Mouse (Mus musculus) liver, embryonic 15.5 days (tissue): Measurements from ENCODE around the gene Pcbp2. TPM values are rescaled to one million over a fixed set of nuclear protein-coding genes. Genes with fewer than 3 reads are reported as not detected.

Experiments used
- polyA plus RNA-seq: library from polyadenylated mRNA; unstranded; fragments of >200 nt; fragmentation: Nextera tagmentation; extraction: Ambion mirVana; gene quantifications from 2 replicates; pipeline ENCODE4 v1.2.1, GENCODE M21; 2015

Pcbp2 gene
- polyA plus RNA-seq, 1 experiment from 2014 or later: 64.1 TPM

Other genes with a start within 250 kb of the Pcbp2 start
- gene Itgb7, start 238.6 kb upstream of the Pcbp2 start, polyA plus RNA-seq: 6.4 and 6.6 TPM in 2 replicates
- gene Rarg, start 213.0 kb upstream of the Pcbp2 start, polyA plus RNA-seq: 2.8 and 3.0 TPM in 2 replicates
- gene Gm9918, start 200.0 kb upstream of the Pcbp2 start, polyA plus RNA-seq: not detected in 2 replicates
- 24.9 and 25.6 TPM in 2 replicates for gene Mfsd5, start 191.1 kb upstream of the Pcbp2 start, polyA plus RNA-seq
- gene Espl1, start 174.3 kb upstream of the Pcbp2 start, polyA plus RNA-seq: 23.0 and 24.6 TPM in 2 replicates
- 104 and 114 TPM in 2 replicates for gene Pfdn5, start 144.4 kb upstream of the Pcbp2 start, polyA plus RNA-seq
- gene Myg1, start 138.8 kb upstream of the Pcbp2 start, polyA plus RNA-seq: 38.1 and 40.1 TPM in 2 replicates
- 41.7 and 48.3 TPM in 2 replicates for gene Aaas, start 119.8 kb upstream of the Pcbp2 start, polyA plus RNA-seq
- gene Sp7, start 103.4 kb upstream of the Pcbp2 start, polyA plus RNA-seq: not detected in 2 replicates
- 3.5 and 3.7 TPM in 2 replicates for gene Sp1, start 64.4 kb upstream of the Pcbp2 start, polyA plus RNA-seq
- gene Amhr2, start 25.2 kb upstream of the Pcbp2 start, polyA plus RNA-seq: 0.08 and 0.10 TPM in 2 replicates
- gene Prr13, start 11.5 kb upstream of the Pcbp2 start, polyA plus RNA-seq: 106 and 115 TPM in 2 replicates
- gene Gm10337, start 33.2 kb downstream of the Pcbp2 start, polyA plus RNA-seq: not detected in 2 replicates
- gene Map3k12, start 46.5 kb downstream of the Pcbp2 start, polyA plus RNA-seq: 1.5 TPM in 2 replicates
- gene Tarbp2, start 47.7 kb downstream of the Pcbp2 start, polyA plus RNA-seq: 42.0 and 46.8 TPM in 2 replicates
- gene Npff, start 54.4 kb downstream of the Pcbp2 start, polyA plus RNA-seq: 0.63 and 1.1 TPM in 2 replicates
- not detected in 2 replicates for gene Gm28047, start 154.5 kb downstream of the Pcbp2 start, polyA plus RNA-seq
- 8.8 and 10.5 TPM in 2 replicates for gene Atf7, start 154.9 kb downstream of the Pcbp2 start, polyA plus RNA-seq
- 26.9 and 29.4 TPM in 2 replicates for gene Atp5g2, start 201.8 kb downstream of the Pcbp2 start, polyA plus RNA-seq